Mouse (Mus musculus) liver, embryonic 14.5 days (tissue): ENCODE results near the gene Ncor1.
"Not testable (repeated sequence)": the region's sequence is repeated elsewhere in the genome, so short reads cannot be mapped to it uniquely, and the experiment has no call there.

ENCODE experiments used
- CTCF ChIP-seq: IDR thresholded peaks from 2 replicates; pipeline ENCODE4 v1.5.1; 2016; ENCODE audit warnings: antibody characterized with exemption, low read depth, control low read depth
- EP300 ChIP-seq: IDR thresholded peaks from 2 replicates; pipeline ENCODE4 v1.6.1; 2016; ENCODE audit warnings: antibody characterized with exemption, low read depth

DNA sequence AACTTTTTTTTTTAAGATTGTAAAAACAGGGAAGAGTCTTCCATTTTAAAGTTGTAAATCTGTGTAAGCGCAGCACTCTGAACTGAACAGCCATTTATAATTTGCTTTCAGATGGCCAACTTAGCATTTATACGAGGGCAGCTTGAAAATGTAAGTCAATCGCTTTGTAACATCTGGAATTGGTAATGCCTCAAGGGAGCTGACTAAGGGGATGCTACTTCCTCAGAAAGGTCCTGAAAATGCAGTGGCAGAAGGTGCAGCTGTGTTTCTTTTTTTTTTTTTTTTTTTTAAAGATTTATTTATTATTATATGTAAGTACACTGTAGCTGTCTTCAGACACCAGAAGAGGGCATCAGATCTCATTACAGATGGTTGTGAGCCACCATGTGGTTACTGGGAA, 174.3 kb downstream of the Ncor1 start:
- TF ChIP-seq CTCF, EP300: not testable (repeated sequence)
